Mouse (Mus musculus) liver, adult 2 months (tissue): ENCODE results near the gene Mrpl37.

ENCODE experiments used
- CTCF ChIP-seq: fragments of 200-500 bp; IDR thresholded peaks from 2 replicates; pipeline ENCODE4 v1.5.1; 2011; ENCODE audit warnings: low read depth, low read length, control low read depth
- POLR2A ChIP-seq: fragments of 200-500 bp; IDR thresholded peaks from 2 replicates; pipeline ENCODE4 v1.6.1; 2011; ENCODE audit warnings: low read length, control low read depth; ENCODE audit not compliant: insufficient read depth; ENCODE audit errors: extremely low read depth

DNA sequence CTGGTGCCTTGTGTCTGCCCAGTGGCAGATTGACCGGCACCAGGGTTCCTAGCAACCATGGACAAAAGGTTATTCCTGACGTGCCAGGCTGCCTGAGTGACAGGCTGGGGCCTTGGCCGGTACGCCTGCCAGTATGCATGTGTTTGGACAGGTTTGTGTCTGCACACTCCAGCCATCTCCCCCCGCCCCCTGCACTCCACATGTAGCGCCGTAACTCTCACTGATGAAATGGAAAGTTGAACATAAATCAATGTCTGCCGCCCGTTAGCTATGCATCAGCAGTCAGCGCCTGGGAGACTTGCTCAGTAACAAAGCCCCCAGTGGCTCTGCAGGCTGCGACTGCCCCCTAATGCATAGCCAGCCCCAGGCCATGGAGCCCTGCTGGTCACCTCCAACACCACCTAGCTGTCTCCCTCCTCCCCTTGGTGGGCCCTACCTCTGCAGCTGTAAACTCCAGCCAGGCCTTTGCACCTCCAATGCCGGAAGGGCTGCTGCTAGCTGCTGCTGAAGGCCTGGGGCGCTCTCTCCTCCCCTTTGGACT lies 50.6 kb downstream of the Mrpl37 start:
- TF ChIP-seq POLR2A, result no peak
- TF ChIP-seq CTCF, result no peak
